Mouse (Mus musculus) common myeloid progenitor, adult 5-6 weeks (primary cell): ENCODE measurements around the gene Gm17571. TPM values are rescaled to one million over a fixed set of nuclear protein-coding genes. Genes with fewer than 3 reads are reported as not detected.

Experiments
- ATAC-seq: replicated peaks from 2 replicates; pipeline ENCODE4 v1.8.0; 2016; ENCODE audit warnings: low read depth, mild to moderate bottlenecking, moderate TSS enrichment, inconsistent platforms; ENCODE audit not compliant: poor library complexity, severe bottlenecking
- total RNA-seq: library from RNA; stranded (forward); fragments of 200-1000, 187-1606 nt; gene quantifications from 2 replicates; pipeline ENCODE4 v1.2.3, GENCODE M21; 2017

Gene Gm17571
- total RNA-seq, 1 experiment from 2014 or later: not detected

DNA sequence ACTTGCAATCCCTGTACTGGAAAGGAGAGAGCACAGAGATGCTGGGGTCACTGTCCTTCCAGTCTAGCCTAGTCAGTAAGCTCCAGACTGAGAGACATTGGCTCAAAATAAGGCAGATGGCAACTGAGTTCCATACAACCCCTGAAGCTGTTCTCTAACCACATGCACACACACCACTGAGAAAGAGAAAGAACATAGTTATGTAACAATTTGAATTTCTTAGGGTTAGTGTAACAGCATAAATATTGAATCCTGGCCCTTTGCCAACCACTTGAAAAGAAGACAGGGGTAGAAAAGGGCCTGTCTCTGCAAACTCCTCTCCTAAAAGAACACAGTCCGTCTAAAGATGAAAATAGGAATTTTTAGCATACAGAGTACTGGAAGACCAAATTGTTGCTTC, 12.8 kb upstream of the Gm17571 start:
- no peak for ATAC-seq

DNA sequence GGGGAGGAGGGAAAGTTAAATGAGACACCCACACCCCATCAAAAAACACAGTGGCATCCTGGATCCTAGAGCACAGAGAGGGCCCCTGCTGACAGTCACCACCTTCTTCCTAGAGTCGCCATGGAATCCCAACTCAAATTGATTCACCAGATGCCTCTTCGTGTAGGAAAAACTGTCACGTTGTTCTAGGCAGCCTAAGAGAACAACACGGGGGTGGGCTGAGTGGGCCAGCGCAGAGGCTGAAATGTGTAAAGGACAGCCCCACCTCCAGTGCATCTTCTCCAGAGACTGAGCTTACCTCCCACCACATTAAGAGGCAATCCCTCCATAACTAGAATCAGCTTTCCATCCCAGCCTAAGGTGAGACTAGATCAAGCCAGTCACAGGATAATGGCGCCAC, 11.2 kb upstream of the Gm17571 start:
- no peak for ATAC-seq

DNA sequence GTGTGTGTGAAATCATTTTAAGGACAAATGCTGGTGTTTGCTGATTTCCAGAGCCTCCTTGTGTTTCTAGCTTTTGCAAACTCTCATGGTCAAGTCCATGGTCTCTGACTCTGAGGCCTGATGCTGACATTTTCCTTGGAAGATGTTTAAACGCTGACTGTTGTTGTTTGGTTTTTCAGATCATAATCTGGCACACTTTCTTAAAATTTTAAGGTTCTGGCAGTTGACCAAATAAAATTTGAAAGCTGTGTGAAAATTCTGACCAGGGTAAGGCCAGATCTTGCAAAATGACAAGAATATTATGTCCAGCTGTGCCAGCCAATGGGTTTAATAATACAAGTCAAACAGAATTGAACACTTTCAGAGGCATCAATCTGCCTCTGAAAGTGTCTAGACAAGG, 8.7 kb upstream of the Gm17571 start:
- no peak for ATAC-seq

DNA sequence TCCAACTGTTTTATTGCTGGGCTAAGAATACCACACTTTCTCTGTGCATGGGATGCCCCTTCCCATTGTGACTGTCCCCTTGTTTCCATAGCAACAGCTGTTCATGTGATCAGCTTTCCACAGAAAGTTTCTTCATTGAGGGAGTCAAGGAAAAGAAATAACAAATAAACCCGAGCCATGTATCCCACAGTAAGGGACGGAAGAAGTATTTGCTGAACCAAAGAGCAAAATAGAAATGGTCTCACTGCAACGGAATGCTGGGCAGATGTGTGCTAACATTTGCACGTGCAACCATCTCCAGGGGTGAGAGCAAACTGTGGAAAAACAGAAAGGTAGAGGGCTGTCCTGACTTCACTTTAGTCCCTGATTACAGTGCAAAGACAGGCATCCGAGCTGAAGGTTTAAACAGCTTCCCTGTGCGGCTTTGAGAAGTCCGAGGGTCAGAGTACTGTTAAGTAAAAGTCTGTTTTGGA, 8.1 kb upstream of the Gm17571 start:
- ATAC-seq: no peak

DNA sequence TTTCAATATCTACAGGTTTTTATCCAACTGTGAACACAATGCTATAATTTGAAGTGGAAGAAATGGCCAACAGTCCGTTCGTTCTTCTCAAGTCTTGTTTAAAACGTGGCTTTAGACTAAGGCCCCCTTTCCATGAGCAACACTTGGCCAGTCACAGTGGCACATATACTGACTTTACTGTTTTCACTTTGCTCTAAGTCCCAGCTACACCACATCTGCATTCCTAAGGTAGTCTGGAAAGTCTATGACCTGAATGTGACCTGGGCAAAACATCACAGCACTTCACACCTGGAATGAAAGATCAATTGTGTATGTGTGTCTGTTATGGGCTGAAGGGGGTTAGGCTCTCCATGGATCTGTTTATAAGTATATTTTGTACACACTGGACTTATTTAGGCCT, 2.2 kb upstream of the Gm17571 start:
- no peak for ATAC-seq

DNA sequence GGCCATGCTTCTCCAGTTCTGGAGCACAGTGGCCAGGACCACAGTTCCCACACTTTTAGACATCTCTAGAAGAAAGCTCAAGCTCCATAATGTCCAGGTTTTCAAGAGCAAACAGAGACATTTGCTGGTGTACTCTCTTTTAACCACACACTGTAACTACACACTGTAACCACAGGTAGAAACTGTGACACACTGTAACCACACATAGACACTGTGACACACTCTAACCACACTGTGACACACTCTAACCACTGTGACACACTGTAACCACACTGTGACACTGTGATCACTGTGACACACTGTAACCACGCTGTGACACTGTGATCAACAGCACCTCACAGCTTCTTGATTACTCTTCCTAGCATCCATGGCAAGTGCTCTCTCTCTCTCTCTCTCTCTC, 317 bp downstream of the Gm17571 start:
- ATAC-seq: peak; percentile 75

DNA sequence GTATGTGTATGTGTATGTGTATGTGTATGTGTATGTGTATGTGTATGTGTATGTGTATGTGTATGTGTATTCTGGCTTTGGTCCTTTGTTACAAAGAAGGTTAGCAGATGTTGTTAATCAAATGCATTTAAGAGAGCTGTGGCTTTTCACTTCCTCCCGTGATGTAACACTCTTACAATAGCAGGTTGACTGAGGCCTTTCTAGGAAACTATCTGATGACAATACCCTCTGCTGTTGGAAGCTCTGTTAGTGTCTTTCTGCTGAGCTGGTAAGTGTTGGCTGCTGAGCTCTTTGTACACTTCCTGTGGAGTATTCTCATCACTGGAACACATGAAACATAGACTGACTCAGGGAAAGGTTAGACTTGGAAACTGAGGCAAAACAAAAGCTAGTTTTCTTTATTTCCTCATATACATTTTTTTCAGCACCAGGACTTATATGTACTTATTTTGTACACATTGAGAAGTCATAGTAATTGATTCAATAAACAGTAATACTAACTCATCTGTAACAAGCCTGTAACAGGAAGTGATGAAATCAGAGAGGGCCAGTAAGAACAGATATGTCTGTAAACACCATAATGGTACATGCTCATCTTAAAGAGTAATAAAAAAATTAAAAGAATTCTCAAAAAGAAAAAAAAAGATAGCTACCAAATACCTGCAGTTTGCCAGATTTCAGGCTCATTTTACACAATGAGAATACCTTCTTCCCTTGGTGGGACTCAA, 2.9 kb downstream of the Gm17571 start:
- ATAC-seq: peak; percentile 78

DNA sequence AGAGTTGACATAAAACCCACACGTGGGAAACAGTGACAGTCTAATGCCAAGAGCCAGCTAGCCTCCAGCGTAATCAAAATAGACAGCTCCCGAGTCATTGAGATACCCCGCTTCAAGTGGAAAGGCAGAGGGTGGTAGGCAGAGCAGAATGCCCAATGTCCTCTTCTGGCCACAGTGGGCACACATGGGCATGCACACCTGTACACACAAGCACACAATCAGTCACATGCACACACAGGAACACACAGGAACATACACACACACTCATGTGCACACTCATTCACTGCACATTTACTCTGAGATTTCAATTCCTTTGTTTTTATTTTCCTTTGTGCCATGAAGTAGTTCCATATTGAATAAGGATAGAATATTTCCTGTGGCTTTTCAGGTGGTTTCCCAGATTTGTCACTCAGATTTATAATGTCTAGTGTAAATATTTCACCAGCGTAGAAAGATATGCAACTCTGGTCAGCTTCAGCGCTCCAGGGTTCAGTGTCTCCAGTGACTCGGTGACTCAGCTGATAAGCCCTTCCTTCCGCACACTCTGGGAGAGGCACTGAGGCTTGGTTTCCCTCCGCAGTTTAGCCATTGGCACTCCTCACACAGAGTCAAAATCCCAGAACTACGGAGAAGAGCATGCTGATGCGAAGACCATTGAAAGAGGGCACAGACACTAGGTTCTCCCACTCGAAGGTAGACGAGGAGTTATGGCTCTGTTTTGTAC, 4.4 kb downstream of the Gm17571 start:
- peak; percentile 61 for ATAC-seq

DNA sequence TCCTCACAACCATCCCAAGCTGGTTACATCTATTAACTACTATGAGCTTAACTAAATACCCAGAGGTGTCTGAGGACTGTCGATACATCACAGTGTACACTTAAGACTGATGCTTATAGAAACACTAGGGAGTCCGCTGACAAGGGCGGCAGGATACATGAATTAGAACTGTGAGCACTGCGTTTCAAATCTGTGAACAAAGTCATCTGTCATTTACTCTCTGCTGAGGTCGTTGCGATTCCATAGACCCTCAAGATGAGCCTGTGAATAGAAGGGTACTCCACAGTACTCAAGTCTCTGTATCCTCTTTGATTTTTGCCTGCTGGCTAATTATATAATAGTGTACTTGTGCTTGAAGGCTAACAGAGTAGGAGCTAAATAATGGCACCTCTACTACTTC, 5.6 kb downstream of the Gm17571 start:
- ATAC-seq: no peak

DNA sequence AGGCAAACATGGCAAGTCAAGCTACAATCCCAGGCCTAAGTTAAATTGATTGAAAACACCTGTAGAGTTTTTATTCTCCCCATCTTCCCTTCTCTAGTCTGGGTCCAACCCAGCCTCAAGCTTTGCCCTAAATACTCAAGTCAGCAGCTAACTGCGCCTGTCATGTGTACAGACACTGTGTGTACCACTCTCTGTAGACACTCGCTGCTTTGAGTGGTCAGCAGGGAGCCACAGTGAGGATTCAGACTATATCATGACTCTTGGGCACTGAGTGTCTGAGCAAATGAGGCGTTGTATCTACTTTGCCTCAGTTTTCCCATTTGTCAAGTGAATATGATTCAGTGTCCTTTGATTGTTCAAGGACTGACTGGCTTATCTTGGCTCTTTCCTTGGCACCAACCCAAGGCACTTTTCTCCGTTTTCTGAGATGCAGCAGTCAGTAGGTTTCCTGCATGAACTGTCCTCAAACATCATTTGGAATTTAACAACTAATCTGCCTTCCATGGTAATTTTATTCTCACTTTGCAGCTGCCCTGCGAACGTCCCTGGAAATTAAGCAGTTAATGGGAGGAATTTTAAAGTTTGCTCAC, 13.0 kb downstream of the Gm17571 start:
- ATAC-seq: no peak

DNA sequence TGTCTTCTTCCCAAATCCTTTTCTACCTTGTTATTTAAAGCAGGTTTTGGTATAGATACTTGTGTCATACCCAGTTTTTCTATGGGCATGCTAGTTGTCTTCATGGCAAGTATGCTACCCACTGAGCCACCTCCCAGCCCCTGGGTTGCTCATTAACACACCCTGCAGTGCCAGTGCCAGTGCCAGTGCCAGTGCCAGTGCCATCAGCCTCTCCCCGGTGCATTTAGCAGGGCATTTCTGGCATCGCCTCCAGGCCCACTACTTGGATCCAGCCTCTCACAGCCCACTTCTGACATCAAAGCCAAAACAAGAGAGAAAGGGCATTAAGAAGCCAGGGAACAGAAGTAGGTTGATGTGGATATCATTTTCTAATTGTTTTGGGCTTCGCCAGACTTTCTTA, 14.9 kb downstream of the Gm17571 start:
- no peak for ATAC-seq

DNA sequence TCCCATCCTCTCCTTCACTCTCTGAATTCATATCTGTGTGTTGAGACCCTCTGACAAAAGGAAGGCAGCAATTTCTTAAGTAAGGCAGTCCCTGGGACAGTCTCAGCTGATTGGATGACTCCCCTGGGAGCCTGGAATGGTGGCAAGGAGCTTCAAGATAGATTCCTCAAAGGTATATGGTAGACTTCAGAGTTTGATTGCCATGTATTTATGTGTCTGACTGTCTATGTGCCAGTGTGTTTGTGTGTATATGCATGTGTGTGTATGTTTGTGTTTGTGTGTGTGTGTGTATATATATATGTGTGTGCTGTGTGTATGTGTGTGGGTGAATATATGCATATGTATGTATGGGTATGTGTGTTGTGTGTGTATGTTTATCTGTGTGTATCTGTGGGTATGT, 15.8 kb downstream of the Gm17571 start:
- no peak for ATAC-seq

DNA sequence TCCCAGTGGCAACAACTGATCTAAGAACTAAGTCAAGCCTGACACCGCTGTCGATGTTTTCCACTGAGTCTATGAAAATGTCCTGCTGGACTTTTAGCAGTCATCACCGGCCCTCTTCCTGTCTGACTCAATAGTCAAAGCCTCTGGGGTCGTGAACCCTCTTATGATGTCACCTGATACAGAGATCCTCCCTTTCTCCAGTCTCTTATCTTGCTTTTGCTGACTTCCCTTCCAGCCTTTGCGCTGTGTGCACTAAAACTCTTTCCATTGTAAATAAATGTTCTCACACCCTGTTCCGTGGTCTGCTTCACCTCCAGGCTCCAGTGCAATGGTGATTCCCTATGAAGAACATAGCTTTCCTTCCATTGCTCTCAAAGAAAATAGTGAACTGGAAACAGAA, 16.3 kb downstream of the Gm17571 start:
- peak; percentile 58 for ATAC-seq

DNA sequence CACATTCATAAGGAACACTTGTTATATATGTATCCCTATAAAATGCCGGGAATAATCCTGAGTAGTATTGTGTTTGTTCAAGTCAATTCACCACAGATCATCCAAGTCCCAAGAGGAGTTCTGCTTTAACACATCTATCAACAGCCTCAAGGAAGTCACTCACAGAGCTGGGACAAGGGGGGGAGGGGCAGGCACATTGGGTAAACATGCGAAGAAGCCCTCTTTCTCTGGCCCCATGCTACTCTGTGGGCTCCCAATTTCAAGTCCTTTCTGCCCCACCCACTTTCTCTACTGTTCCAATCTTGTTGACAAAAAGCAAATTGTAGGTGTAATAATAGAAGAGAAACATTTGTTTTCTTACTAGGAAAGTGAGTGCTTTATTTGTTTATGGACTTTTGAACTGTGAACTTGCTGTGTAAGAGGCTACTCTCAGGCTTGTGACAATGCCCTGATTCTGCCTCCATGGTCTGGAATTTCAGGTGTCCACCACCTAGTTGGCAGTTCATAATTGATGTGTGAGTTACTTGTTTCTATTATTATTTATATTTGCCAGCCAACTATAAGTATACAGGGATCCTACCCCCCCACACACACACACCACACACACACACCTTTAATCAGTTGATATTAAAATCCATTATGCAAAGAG, 17.0 kb downstream of the Gm17571 start:
- no peak for ATAC-seq

DNA sequence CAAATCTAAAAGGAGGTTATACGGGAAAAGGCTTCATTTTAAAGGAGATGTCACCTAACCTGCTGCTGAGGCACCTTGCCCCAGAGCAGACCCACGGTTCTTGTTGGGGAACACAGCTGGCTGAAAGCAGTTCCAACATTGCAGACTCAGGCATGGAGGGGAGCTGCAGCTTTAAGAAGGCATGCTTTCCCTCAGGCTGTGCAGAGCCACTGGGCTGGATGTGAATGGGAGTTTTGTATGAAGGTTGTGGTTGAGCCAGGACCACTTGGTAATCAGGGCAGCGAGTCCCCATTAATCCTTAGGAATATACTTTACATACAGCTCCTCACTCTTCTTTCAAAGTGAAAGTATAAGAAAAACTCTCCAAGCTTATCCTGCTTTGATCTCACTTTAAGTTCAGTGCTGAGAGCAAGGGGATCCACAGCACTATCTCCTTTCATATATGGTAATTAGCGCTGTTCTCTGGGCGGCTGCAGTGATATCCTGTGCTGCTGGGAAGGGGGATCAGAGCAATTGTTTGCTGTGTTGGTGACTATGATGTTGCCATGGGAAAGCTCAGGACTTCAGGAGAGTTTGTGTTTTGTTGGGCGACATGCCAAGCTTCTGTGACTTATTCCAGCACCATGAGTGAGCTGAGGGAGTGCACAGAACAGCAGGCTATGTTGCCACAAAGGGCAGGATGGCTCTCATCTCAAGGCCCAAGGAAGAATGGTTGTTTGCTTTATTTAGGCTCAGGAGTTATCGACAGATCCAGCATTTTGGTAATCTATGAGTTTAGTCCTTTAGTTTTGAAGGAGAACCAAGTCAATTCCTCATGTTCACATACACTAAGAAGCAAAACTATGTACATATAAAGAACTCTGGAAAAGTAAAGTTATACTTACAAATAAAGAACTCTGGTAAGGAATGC, 21.3 kb downstream of the Gm17571 start:
- peak; percentile 42; the same call in 1 of the 2 replicates for ATAC-seq

DNA sequence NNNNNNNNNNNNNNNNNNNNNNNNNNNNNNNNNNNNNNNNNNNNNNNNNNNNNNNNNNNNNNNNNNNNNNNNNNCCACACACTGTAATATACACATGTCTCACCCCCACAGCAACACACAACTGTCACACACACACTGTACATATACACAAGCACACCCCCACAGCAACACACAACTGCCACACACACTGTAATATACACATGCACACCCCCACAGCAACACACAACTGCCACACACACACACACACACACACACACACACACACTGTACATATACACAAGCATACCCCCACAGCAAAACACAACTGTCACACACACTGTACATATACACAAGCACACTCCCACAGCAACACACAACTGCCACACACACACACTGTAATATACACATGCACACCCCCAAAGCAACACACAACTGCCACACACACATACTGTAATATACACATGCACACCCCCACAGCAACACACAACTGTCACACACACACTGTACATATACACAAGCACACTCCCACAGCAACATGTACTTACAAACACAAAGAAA, 32.3 kb downstream of the Gm17571 start:
- ATAC-seq: no peak
